Mouse (Mus musculus) liver, embryonic 14.5 days (tissue): ENCODE measurements around the gene Tmem233. TPM values are rescaled to one million over a fixed set of nuclear protein-coding genes. Genes with fewer than 3 reads are reported as not detected.

Experiments used
- ATAC-seq: fragments of 200-750 bp; cut with Nextera tagmentation; 2 replicates; pipeline ENCODE4 v1.8.0; 2017; ENCODE audit warnings: moderate number of reproducible peaks, mild to moderate bottlenecking, moderate library complexity; ENCODE audit not compliant: insufficient read depth
- DNase-seq, 3 experiments: peaks; one replicate each; pipeline ENCODE4 v3.0.0-alpha.2; 2012 to 2013; ENCODE audit warnings: low read depth in 3 of 3, low spot score in 3 of 3
- H3K27ac ChIP-seq: fragments of 300-500 bp; sonication (generic); 2 replicates; pipeline ENCODE4 v1.5.1; 2014; ENCODE audit warnings: moderate library complexity, mild to moderate bottlenecking, control low read depth, inconsistent platforms
- H3K27me3 ChIP-seq: fragments of 300-500 bp; sonication (generic); 2 replicates; pipeline ENCODE4 v1.6.1; 2014; ENCODE audit warnings: mild to moderate bottlenecking, low read length, moderate library complexity; ENCODE audit not compliant: control insufficient read depth, insufficient read depth
- H3K36me3 ChIP-seq: fragments of 300-500 bp; sonication (generic); replicated peaks from 2 replicates; pipeline ENCODE4 v1.6.1; 2014; ENCODE audit warnings: low read depth; ENCODE audit not compliant: control insufficient read depth, insufficient read depth
- H3K4me1 ChIP-seq, 2 experiments: fragments of 200-500 bp in 1 of 2; fragments of 300-500 bp in 1 of 2; sonication (generic) in 1 of 2; replicated peaks; 2 replicates each; pipeline ENCODE4 v1.6.1; 2012 to 2014; ENCODE audit warnings: antibody characterized with exemption in 1 of 2, inconsistent platforms in 1 of 2, low read length in 1 of 2; ENCODE audit not compliant: control insufficient read depth in 2 of 2, insufficient read depth in 2 of 2
- H3K4me2 ChIP-seq: fragments of 300-500 bp; sonication (generic); 2 replicates; pipeline ENCODE4 v1.6.1; 2014; ENCODE audit warnings: low read depth, mild to moderate bottlenecking, control low read depth, moderate library complexity
- H3K4me3 ChIP-seq, 2 experiments: fragments of 200-500 bp in 1 of 2; fragments of 300-500 bp in 1 of 2; sonication (generic) in 1 of 2; 2 replicates each; pipeline ENCODE4 v1.5.1; 2012 to 2014; ENCODE audit warnings: low read depth in 2 of 2, low read length in 2 of 2, mild to moderate bottlenecking in 2 of 2, control low read depth in 1 of 2, inconsistent platforms in 1 of 2, moderate library complexity in 1 of 2; ENCODE audit not compliant: insufficient read depth in 1 of 2
- H3K9ac ChIP-seq: fragments of 300-500 bp; sonication (generic); replicated peaks from 2 replicates; pipeline ENCODE4 v1.6.1; 2014; ENCODE audit warnings: mild to moderate bottlenecking, control low read depth, moderate library complexity
- H3K9me3 ChIP-seq: fragments of 300-500 bp; sonication (generic); 2 replicates; pipeline ENCODE4 v1.6.1; 2016; ENCODE audit warnings: low read length, mixed read lengths; ENCODE audit not compliant: control insufficient read depth
- CTCF ChIP-seq: IDR thresholded peaks from 2 replicates; pipeline ENCODE4 v1.5.1; 2016; ENCODE audit warnings: antibody characterized with exemption, low read depth, control low read depth
- EP300 ChIP-seq: IDR thresholded peaks from 2 replicates; pipeline ENCODE4 v1.6.1; 2016; ENCODE audit warnings: antibody characterized with exemption, low read depth
- WGBS: fragments of 180-500 bp; shearing (Covaris S2); extraction: QIAGEN DNeasy Blood & Tissue Kit; methylation state at CpG from one replicate; pipeline ENCODE4 v1.1.7; 2014; ENCODE audit not compliant: insufficient replicate concordance; 5-methylcytosine and 5-hydroxymethylcytosine counted together
- polyA plus RNA-seq, 2 experiments: library from polyadenylated mRNA; depleted of rRNA in 1 of 2; stranded (reverse) in 1 of 2; unstranded in 1 of 2; fragments of >200 nt; fragmentation: Nextera tagmentation in 1 of 2; extraction: Ambion mirVana in 1 of 2; gene quantifications; 2 replicates each; pipeline versions ENCODE4 v1.2.1 to v1.2.3; 2012 to 2014

The Tmem233 gene
- polyA plus RNA-seq, 2 experiments, result not detected

DNA sequence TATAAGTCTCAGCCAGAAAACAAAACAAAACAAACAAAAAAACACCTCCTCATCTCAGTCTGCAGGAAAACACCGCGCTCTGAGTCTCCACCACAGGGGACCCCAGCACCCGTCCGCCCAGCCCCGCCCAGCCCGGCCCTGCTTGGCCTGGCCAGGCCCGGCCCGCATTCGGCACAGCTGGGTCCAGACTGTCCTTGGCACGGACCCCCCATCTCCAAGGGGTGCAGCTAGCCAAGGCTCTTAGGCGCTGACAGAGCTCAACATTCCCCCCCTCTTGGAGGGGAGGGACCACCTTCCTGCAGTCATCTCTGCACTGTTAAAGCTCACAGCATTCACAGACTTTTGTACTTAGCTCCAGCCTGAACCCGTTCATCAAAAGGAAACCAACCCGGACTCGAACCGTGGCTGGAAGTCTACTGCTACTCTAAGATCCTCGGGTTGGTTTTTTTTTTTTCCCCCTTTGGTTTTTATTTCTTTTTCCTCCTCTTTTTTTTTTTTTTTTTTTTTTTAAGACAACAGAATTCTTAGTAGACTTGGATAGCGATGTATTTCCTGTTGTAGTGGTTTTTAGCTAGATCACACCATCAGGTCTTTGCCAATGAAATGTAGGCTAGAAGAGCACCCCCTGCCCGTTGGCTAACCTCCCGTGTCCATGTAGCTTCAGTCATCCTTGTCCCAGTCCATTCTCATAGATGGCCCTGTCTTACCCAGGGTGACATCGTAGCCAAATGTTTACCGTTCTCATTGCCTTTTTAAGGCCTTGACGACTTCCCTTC, 76.5 kb downstream of the Tmem233 start:
- H3K36me3 ChIP-seq, result peaks cover 29% of the 10 kb centered on the region
- peaks cover 0 to 4% of the 10 kb centered on the region in 2 experiments; a peak in 3 of 4 replicates for H3K4me1 ChIP-seq

GRCm38 (mm10) chr5:116004271-116004670, 78.8 kb downstream of the Tmem233 start:
- DNase-seq (no peak), ATAC-seq (no peak)
- Histone ChIP-seq H3K4me2 (no peak overlapping the region), H3K4me1 (no peaks in the 10 kb centered on the region; a peak in 1 of 4 replicates), H3K9me3 (no peaks in the 10 kb centered on the region), H3K27me3 (no peaks in the 10 kb centered on the region), H3K9ac (no peak overlapping the region), H3K36me3 (peaks cover 52% of the 10 kb centered on the region), H3K4me3 (no peak overlapping the region), H3K27ac (no peak overlapping the region)
- TF ChIP-seq EP300 (no peak), CTCF (no peak)
- WGBS, result 92% methylated on average over 10 of the region's 10 CpGs

More for the DNA sequence above, 76.5 kb downstream of the Tmem233 start:
- Histone ChIP-seq H3K9me3 (no peaks in the 10 kb centered on the region), H3K27me3 (no peaks in the 10 kb centered on the region), H3K4me2 (no peak overlapping the region), H3K9ac (no peak overlapping the region), H3K4me3 (no peak overlapping the region), H3K27ac (no peak overlapping the region)
- TF ChIP-seq CTCF (no peak), EP300 (no peak)
- WGBS, result 79% methylated on average over 22 of the region's 22 CpGs
- no peak for DNase-seq
- ATAC-seq, result no peak

GRCm38 (mm10) chr5:116003825-116004224, 79.2 kb downstream of the Tmem233 start:
- H3K4me3 ChIP-seq, result no peak overlapping the region
- H3K9ac ChIP-seq, result no peak overlapping the region
- ATAC-seq, result no peak
- no peak for DNase-seq
- H3K9me3 ChIP-seq, result no peaks in the 10 kb centered on the region
- TF ChIP-seq EP300 (no peak), CTCF (no peak)
- WGBS, result 74% methylated on average over 13 of the region's 13 CpGs
- H3K36me3 ChIP-seq, result peaks cover 56% of the 10 kb centered on the region
- no peak overlapping the region for H3K4me2 ChIP-seq
- H3K27me3 ChIP-seq, result no peaks in the 10 kb centered on the region
- H3K4me1 ChIP-seq, result no peaks in the 10 kb centered on the region
- no peak overlapping the region for H3K27ac ChIP-seq

- ATAC-seq, result no peak
- peaks cover 56% of the 10 kb centered on the region for H3K36me3 ChIP-seq
- TF ChIP-seq CTCF (no peak), EP300 (no peak)
- H3K4me3 ChIP-seq, result no peak overlapping the region
- no peaks in the 10 kb centered on the region for H3K9me3 ChIP-seq
- H3K4me1 ChIP-seq, result no peaks in the 10 kb centered on the region
- H3K9ac ChIP-seq, result no peak overlapping the region
- no peak for DNase-seq
- no peaks in the 10 kb centered on the region for H3K27me3 ChIP-seq
- H3K4me2 ChIP-seq, result no peak overlapping the region
- 75% methylated on average over 8 of the region's 8 CpGs for WGBS
- no peak overlapping the region for H3K27ac ChIP-seq
Observed at GRCm38 (mm10) chr5:116003154-116003553, 79.9 kb downstream of the Tmem233 start.

GRCm38 (mm10) chr5:115997376-115997775, 85.7 kb downstream of the Tmem233 start:
- Histone ChIP-seq H3K4me3 (no peak overlapping the region), H3K27me3 (no peaks in the 10 kb centered on the region), H3K9ac (no peak overlapping the region), H3K27ac (no peak overlapping the region), H3K36me3 (peaks cover 79% of the 10 kb centered on the region), H3K4me2 (no peak overlapping the region), H3K9me3 (no peaks in the 10 kb centered on the region), H3K4me1 (no peaks in the 10 kb centered on the region)
- ATAC-seq (no peak), DNase-seq (no peak)
- 84% methylated on average over 13 of the region's 13 CpGs for WGBS
- TF ChIP-seq CTCF, result no peak
- TF ChIP-seq EP300, result no peak
